Mouse (Mus musculus) erythroblast, adult 5-6 weeks (primary cell): ENCODE data around the gene Camk2d. TPM values are rescaled to one million over a fixed set of nuclear protein-coding genes. Genes with fewer than 3 reads are reported as not detected.
A peak's percentile ranks its signal among the peaks of the same experiment; 100 is the strongest.

Experiments
- ATAC-seq: replicated peaks from 2 replicates; pipeline ENCODE4 v1.8.0; 2016; ENCODE audit warnings: moderate number of reproducible peaks, mild to moderate bottlenecking, moderate TSS enrichment, inconsistent platforms; ENCODE audit not compliant: poor library complexity, low FRiP score, severe bottlenecking
- total RNA-seq, 2 experiments: library from RNA; stranded (forward) in 1 of 2; stranded (reverse) in 1 of 2; fragments of 150-400 nt in 1 of 2; fragments of 200-764, 138-1000 nt in 1 of 2; gene quantifications; 2 replicates each; pipeline versions ENCODE4 v1.2.3 to v1.2.4; 2015 to 2017; ENCODE audit warnings: low replicate concordance in 2 of 2

Gene Camk2d
- 1.9 and 11.1 TPM in 2 replicates for total RNA-seq (2015; ENCODE audit: low replicate concordance)
- 5.6 and 11.7 TPM in 2 replicates for total RNA-seq (2017; ENCODE audit: low replicate concordance)

GRCm38 (mm10) chr3:126596086-126596485 lies at the start of gene Camk2d:
Gene Camk2d, plus strand, starts transcription at chr3:126596302.
- ATAC-seq = peak; percentile 62

- ATAC-seq = no peak
Measured at GRCm38 (mm10) chr3:126547941-126548340, 48.2 kb upstream of the Camk2d start.

DNA sequence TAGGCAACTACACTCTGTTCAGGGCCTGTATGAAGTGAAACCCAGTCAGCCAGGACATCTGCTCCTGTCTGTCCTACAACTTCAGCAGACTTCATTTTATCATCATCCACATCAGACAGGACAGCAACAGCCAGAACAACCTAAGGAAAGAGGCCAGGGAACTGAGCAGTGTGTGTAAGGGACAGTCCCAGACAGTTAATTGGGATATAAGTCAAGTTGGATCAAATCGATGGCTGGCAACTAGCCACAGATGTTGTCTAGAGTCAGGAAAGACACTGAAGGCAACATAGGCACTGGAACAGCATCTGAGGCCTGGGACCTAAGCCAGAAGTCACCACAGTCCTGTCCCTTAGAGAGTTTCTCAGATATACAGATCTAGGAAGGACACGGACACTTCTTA lies 32.5 kb upstream of the Camk2d start:
- ATAC-seq = no peak

- no peak for ATAC-seq
Measured at GRCm38 (mm10) chr3:126570628-126571027, 25.5 kb upstream of the Camk2d start.

DNA sequence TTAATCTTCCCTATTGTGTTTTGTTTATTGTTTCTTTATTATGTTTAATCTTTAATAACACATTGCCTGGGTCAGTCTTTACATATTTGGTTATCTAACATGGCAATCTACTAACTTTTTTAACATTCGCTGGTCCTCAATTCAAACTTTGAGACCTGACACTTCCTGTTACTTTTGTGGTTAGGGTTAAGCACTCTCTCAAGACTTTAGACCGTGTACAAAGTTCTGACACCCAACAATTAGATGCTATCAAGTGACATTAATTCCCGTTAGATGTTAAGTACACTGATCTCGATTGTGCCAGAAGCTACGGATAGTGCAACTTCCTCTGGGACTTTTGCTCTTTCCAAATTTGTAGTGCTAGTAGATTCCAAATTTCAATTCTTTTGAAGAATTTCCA lies 23.2 kb upstream of the Camk2d start:
- no peak for ATAC-seq

GRCm38 (mm10) chr3:126575927-126576326 lies 20.2 kb upstream of the Camk2d start:
- no peak for ATAC-seq

- no peak for ATAC-seq
Measured at GRCm38 (mm10) chr3:126586134-126586533, 10.0 kb upstream of the Camk2d start.

DNA sequence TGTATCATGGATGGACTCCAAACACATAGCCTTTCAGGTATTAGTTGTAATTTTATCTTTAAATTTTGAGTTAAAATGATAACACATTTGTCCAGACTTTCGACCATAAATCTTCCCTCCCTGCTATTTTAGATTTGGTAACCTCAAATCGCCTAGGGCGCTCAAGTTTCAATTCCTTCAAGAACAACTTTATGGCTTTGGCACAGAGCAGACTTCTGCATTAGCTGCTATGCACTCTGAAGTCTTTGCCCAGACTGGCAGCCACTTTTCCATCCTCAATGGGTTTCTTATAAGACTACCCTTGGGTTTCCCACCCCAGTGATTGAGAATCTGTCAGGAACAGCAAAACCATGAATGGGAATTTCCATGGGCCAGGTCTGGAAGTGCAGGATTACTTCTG lies 8.6 kb upstream of the Camk2d start:
- no peak for ATAC-seq

DNA sequence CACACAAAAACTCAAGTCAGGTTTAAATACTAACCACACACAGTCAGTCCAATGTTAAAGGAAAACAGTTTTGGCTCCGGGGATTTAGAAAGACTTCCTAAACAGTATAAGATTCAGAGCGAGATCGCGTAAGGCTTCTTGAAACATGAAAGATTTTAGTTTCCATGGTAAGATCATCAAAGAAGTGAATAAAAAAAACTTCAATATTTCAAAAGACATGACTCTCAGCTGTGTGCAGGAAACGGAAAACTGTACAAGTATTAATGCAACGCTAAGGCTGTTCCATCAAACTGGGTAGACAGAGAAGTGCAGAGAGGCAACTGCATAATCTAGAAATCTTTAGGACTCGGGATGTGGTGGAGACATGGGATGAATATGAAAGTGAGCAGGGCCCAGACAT lies 6.5 kb upstream of the Camk2d start:
- ATAC-seq = no peak

GRCm38 (mm10) chr3:126595456-126595855 lies 646 bp upstream of the Camk2d start:
- no peak for ATAC-seq

GRCm38 (mm10) chr3:126596491-126597160 lies 524 bp downstream of the Camk2d start:
- no peak for ATAC-seq

DNA sequence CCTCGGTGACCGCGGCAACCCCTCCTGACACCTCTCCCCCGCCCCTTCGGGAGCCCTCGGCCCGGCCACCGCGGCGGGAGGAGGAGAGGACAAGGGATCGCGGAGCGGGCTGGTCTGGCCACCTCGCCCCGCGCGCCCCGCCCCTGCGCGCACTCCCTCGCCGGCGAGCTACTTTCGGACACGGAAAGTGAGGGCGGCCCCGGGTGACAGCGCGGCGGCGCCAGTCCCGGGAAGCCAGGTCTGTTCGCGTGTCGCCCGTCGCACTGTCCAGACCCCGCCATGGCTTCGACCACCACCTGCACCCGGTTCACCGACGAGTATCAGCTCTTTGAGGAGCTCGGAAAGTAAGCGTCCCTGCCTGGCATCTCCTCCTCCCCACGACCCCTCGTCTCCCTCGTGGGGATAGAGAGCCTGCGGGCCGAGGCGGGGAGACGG lies 1.1 kb downstream of the Camk2d start:
- no peak for ATAC-seq

DNA sequence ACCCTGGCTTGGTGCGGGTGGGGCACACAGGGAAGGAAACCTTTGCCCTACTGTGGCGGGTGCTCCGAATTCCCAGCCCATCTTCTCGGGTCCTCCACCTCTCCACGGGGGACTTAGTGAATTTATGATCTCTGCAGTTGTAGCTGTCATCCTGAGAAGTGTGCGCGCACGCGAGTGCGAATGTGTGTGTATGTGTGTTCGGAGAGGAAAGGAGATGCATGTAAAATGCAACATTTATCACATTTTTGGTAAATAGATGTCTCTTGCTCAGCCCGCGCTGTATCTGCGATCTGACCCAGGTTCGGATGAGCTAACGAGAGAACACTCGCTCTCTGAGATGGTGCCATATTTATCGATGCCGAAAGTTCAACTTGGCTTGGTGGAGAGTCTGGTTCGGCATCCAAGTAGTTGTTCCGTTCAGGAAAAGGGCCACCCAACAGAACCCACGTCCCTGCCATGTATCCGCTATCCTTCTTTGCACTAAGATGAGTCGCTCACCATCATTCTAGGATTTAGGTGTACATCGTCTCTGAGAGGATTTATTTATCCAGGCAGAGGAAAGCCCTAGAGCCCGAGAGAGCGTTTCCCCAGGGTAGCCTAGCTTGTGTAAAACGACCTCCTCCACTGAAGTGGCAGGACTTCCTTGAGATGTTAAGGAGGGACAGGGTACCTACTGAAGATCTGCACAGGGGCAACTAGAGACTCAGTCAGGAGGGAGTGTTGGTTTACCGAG lies 1.7 kb downstream of the Camk2d start:
- ATAC-seq = no peak

- no peak for ATAC-seq
Measured at GRCm38 (mm10) chr3:126598329-126598676, 2.2 kb downstream of the Camk2d start.

DNA sequence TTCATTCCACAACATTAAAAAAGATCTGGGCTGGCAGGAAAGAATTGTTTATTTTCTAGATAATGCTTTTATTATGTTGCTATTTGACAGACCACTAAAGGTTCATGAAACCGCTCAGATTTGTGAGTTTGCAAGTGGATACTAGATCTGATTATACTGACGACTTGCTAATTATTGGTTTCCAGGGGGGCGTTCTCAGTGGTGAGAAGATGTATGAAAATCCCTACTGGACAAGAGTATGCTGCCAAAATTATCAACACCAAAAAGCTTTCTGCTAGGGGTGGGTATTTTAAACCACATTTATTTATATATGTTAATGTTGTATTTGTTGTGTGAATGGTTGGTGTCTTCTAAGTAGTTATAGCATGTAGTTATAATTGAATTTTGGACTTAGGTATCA lies 2.8 kb downstream of the Camk2d start:
- no peak for ATAC-seq

- no peak for ATAC-seq
Measured at GRCm38 (mm10) chr3:126599335-126599734, 3.2 kb downstream of the Camk2d start.

DNA sequence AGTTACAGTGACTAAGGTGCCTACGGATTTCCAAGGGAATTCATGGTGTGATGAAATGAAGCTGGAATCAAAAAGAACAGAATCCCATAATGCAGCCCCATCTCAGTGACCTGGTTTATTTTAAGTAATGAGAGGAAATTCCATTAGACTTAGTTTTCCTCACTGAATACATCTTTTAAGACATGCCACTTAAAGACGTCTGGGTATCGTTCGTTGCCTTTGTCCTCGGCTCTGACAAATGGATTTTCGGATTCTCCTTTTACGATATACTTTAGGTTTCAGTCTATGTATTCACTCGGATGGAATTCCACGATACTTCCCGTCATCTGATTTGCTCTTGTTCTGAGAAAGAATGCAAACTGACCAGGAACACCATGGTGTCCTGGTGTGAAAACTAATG lies 3.8 kb downstream of the Camk2d start:
- no peak for ATAC-seq

DNA sequence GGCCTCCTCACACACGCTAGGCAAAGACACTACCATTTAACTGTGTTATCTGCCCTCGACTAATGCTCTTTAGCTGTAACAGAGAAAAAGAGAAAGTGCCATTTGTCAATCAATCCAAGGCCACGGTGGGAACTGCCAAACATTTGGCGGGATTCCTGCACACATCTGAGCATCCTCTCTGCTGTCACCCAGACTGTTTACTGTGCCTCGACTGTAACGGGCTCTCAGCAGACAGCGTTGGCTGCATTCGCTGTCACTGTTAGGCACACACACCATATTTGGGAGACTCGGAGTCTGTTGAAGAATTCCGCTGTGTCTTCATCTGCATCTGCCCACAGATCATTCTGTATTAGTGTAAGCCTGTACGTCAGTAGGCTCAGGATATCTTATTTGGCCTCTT lies 6.7 kb downstream of the Camk2d start:
- no peak for ATAC-seq

DNA sequence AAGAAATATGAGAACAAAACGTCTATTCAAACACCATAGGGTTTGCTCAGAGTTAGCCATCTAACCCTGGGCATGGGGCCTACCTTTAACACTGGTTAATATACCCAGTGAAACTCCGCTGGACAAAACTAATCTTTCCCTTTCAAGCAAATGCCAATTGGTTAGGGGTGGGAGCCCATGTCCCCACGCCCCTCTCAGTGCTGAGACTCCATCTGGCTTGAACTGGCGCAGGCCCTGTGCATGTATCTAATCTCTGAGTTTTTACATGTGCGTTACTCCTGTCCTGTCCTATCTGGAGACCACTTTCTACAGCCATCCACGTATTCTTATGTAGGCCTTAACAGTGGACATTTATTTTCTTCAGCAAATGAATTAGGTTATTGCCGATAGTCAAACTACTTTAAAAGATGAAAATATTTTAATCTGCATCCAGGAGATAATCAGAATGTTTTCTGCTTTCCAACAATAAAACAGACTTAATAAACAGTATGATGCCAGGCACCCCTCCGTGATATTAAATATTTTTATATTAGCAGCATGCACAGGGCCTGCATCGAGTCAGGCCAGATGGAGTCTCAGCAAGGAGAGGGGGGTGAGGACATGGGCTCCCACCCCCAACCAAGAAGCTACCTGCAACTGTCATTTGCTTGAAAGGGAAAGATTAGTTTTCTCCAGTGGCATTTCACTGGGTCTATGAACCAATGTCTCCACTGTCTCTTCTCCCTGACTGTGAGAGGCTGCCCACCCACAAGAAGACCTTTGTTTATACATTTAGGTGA lies 8.7 kb downstream of the Camk2d start:
- no peak for ATAC-seq

DNA sequence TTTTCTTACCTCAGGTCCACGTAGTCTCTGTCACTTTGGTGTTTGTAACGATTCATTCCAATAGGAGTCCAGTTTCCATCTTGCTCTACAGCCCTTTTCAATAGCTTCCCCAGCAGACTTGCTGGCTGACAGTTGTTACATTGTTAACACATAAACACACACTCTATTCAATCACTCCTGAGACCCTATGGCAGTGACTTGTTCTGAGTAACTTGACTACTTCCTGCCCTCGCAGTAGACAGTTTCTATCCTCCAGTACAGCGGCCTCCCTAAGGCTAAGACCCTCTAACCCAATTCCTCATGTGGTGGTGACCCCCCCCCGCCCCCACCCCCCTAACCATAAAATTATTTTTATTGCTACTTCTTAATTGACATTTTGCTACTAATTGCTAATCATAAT lies 13.2 kb downstream of the Camk2d start:
- ATAC-seq = no peak
